Mouse (Mus musculus): ENCODE measurements at regions not wholly inside any gene's neighbourhood (a gene's known extent, or its start where the extent isn't known, plus 50 kb on each side); places are given as distances from the start of the nearest gene placed in this dataset.

- TF ChIP-seq CTCF (conservative IDR thresholded peaks at IDR 0.05; ENCODE audit: insufficient read depth, insufficient read length, low read depth, low read length) (no peak), POLR2A (IDR thresholded peaks at IDR 0.05; ENCODE audit: low read depth, low read length) (no peak)
These were observed 111.4 kb upstream of the Vstm2b start for GRCm38 (mm10) chr7:40786758-40787157.
